Mouse (Mus musculus) neural tube, embryonic 13.5 days (tissue): ENCODE results near the gene Mrpl58. TPM values are rescaled to one million over a fixed set of nuclear protein-coding genes. Genes with fewer than 3 reads are reported as not detected.
"Not testable (repeated sequence)": the region's sequence is repeated elsewhere in the genome, so short reads cannot be mapped to it uniquely, and the experiment has no call there.

Source experiments
- ATAC-seq: fragments of 200-750 bp; cut with Nextera tagmentation; 2 replicates; pipeline ENCODE4 v1.8.0; 2017; ENCODE audit warnings: low read depth, mild to moderate bottlenecking, moderate TSS enrichment, moderate library complexity
- H3K27ac ChIP-seq: fragments of 300-500 bp; sonication (generic); replicated peaks from 2 replicates; pipeline ENCODE4 v1.5.1; 2015; ENCODE audit warnings: moderate library complexity, mild to moderate bottlenecking, inconsistent platforms
- H3K27me3 ChIP-seq: fragments of 300-500 bp; sonication (generic); 2 replicates; pipeline ENCODE4 v1.6.1; 2015; ENCODE audit warnings: mild to moderate bottlenecking, inconsistent platforms
- H3K36me3 ChIP-seq: fragments of 300-500 bp; sonication (generic); 2 replicates; pipeline ENCODE4 v1.6.1; 2015; ENCODE audit warnings: mild to moderate bottlenecking, inconsistent platforms
- H3K4me1 ChIP-seq: fragments of 300-500 bp; sonication (generic); replicated peaks from 2 replicates; pipeline ENCODE4 v1.6.1; 2015; ENCODE audit warnings: inconsistent platforms
- H3K4me2 ChIP-seq: fragments of 300-500 bp; sonication (generic); 2 replicates; pipeline ENCODE4 v1.6.1; 2015; ENCODE audit warnings: inconsistent platforms, mild to moderate bottlenecking, moderate library complexity
- H3K4me3 ChIP-seq: fragments of 300-500 bp; sonication (generic); 2 replicates; pipeline ENCODE4 v1.5.1; 2015; ENCODE audit warnings: mild to moderate bottlenecking, inconsistent platforms
- H3K9ac ChIP-seq: fragments of 300-500 bp; sonication (generic); 2 replicates; pipeline ENCODE4 v1.6.1; 2015; ENCODE audit warnings: moderate library complexity, mild to moderate bottlenecking, inconsistent platforms
- H3K9me3 ChIP-seq: fragments of 300-500 bp; sonication (generic); 2 replicates; pipeline ENCODE4 v1.6.1; 2016; ENCODE audit warnings: inconsistent platforms
- WGBS: fragments of 180-500 bp; shearing (Covaris S2); methylation state at CpG from one replicate; pipeline ENCODE4 v1.1.7; 2015; 5-methylcytosine and 5-hydroxymethylcytosine counted together
- microRNA-seq: library from miRNA; unstranded; fragments of <30 nt; microRNA quantifications from one replicate; pipeline ENCODE4, GENCODE M21; 2016
- polyA plus RNA-seq: library from polyadenylated mRNA; unstranded; fragments of >200 nt; fragmentation: Nextera tagmentation; extraction: Ambion mirVana; gene quantifications from 2 replicates; pipeline ENCODE4 v1.2.1, GENCODE M21; 2015

The Mrpl58 gene
- polyA plus RNA-seq, 1 experiment from 2014 or later, result 203 TPM

DNA sequence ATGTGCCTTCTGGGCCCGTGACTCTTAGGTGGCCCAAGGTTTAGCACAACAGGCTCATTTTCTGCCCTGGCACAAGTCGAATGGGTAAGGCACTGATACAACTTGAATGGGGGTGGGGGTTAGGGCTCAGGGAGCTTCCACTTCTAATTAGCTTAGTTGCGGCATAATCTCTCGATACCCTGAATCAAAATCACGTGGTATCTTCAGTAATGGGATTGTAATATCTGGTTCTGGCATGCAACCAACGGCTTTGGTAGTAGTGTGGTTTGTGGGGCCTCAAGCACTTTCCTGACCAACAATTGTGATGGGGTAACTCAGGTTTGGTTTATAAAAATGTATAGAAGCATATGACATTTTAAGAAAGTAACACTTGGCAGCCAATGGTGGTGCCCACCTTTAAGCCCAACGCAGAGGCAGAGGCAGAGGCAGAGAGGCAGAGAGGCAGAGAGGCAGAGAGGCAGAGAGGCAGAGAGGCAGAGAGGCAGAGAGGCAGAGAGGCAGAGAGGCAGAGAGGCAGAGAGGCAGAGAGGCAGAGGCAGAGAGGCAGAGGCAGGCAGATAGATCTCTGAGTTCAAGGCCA is 48.8 kb downstream of the Mrpl58 start:
- Histone ChIP-seq H3K4me1 (peaks cover 2% of the 10 kb centered on the region; the same call in 1 of the 2 replicates), H3K27ac (no peak overlapping the region), H3K9ac (no peak overlapping the region), H3K36me3 (no peaks in the 10 kb centered on the region), H3K27me3 (no peaks in the 10 kb centered on the region), H3K9me3 (no peaks in the 10 kb centered on the region), H3K4me2 (no peak overlapping the region), H3K4me3 (no peak overlapping the region)
- WGBS, result 84% methylated on average over 7 of the region's 7 CpGs
- no peak for ATAC-seq

DNA sequence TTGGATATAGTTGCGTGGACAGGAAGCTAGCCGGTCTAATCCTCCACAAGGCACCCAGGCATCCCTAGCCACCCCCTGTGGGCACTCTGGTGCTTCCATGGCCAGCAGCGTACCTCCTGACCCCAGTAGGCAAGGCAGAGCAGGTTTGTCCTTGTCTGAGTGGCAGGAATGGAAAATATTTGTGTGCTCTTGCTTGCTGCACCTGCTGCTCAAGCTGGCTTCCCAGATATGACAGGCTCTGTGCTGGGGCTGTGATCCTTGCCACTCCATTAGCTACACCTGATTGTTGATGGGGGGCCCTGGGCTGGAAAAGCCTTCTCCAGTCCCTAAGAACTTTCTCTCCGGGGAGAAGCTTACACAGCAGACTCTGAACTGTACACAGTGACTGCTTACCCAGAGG is 49.8 kb downstream of the Mrpl58 start:
- Histone ChIP-seq H3K36me3 (no peaks in the 10 kb centered on the region), H3K9ac (no peak overlapping the region), H3K27me3 (no peaks in the 10 kb centered on the region), H3K27ac (no peak overlapping the region), H3K4me3 (no peak overlapping the region), H3K4me1 (peaks cover 5% of the 10 kb centered on the region; the same call in 1 of the 2 replicates), H3K9me3 (no peaks in the 10 kb centered on the region), H3K4me2 (no peak overlapping the region)
- whole genome bisulfite sequencing, result 82% methylated on average over 4 of the region's 4 CpGs
- ATAC-seq, result no peak

DNA sequence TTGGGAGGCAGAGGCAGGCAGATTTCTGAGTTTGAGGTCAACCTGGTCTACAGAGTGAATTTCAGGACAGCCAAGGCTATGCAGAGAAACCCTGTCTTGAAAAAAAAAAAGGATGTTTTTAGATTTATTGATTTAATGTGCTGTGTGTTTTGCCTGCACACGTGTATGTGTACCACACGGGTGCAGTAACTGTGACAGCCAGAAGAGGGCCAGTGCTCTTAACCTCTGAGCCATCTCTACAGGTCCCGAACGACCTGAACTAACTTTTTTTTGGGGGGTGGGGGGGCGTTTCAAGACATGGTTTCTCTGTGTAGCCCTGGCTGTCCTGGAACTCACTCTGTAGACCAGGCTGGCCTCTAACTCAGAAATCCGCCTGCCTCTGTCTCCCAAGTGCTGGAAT is 51.3 kb downstream of the Mrpl58 start:
- not testable (repeated sequence) for H3K9ac ChIP-seq, ATAC-seq

DNA sequence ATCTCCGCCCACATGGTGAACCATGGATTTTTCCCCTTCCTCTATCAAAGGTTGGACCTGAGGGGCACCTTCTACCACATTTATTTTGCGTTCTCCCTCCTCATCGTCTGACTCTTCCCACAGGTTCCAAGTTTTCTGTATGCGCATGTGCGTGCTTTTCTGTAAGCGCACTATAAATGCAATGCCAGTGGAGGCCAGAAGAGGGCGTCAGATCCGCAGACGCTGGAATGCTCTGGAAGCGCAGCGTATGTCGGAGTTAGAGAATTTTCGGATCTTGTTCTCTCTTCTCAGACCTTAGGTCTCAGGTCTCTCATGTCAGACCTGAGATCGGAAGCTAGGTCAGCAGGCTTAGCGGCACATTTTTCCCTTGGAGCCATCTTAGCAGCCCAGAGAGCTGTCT is 52.1 kb downstream of the Mrpl58 start:
- no peak overlapping the region for H3K4me2 ChIP-seq
- no peak overlapping the region for H3K9ac ChIP-seq
- no peaks in the 10 kb centered on the region for H3K36me3 ChIP-seq
- H3K27ac ChIP-seq, result no peak overlapping the region
- no peak for ATAC-seq
- peaks cover 5% of the 10 kb centered on the region; the same call in 1 of the 2 replicates for H3K4me1 ChIP-seq
- no peaks in the 10 kb centered on the region for H3K9me3 ChIP-seq
- H3K27me3 ChIP-seq, result no peaks in the 10 kb centered on the region
- 88% methylated on average over 15 of the region's 15 CpGs for WGBS
- no peak overlapping the region for H3K4me3 ChIP-seq

More for the DNA sequence above, 51.3 kb downstream of the Mrpl58 start:
- H3K27me3 ChIP-seq, H3K4me3 ChIP-seq, H3K4me2 ChIP-seq, H3K27ac ChIP-seq, H3K36me3 ChIP-seq, H3K9me3 ChIP-seq, H3K4me1 ChIP-seq: not testable (repeated sequence)
- WGBS, result 82% methylated on average over 6 of the region's 6 CpGs

DNA sequence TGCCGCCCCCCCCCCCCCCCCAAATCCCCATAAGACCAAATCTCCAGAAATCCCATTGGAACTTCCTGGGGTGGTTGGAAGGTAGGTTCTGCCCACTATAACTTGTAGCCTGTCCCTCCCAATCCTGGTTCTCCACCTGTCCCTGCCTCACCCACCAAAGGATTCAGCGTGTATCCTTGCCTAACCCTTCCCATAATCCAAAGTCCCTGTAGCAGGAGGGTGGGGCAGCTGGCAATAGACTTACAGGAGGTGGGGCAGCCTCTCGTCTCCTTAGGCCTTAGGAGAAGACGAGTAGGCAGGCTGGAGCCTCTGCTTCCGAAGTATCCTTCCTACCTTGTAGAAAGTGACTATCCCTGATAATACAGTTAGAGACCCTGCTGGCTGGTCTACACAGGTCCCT is 52.6 kb downstream of the Mrpl58 start:
- Histone ChIP-seq H3K4me2 (no peak overlapping the region), H3K27ac (no peak overlapping the region), H3K4me1 (peaks cover 5% of the 10 kb centered on the region; the same call in 1 of the 2 replicates), H3K36me3 (no peaks in the 10 kb centered on the region), H3K9ac (no peak overlapping the region), H3K4me3 (no peak overlapping the region), H3K9me3 (no peaks in the 10 kb centered on the region), H3K27me3 (0 out of 2 replicates have a peak, but pooled peaks cover 4% of the 10 kb centered on the region)
- WGBS, result 93% methylated on average over 5 of the region's 5 CpGs
- ATAC-seq, result no peak

DNA sequence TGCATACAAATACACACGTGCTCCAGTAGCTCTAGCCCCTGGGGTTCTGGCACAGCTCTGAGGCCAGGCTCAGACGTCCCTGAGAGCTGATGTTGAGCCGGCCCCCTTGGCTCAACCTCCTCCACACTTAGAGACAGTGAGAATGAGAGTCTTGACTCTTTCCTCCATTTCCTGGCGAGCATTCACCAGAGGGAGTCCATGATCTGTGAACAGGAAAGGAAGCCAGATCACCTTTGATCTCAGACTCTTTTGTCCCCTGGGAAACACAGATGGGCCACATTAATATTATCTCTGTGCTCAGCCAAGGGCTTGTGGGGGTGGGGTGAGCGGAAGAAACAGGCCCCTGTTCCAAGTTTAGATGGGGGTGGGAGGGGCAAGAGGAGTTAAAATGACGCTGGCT is 53.9 kb downstream of the Mrpl58 start:
- H3K27ac ChIP-seq, result no peak overlapping the region
- WGBS, result 38% methylated on average over 6 of the region's 6 CpGs
- peaks cover 10% of the 10 kb centered on the region; the same call in 1 of the 2 replicates for H3K27me3 ChIP-seq
- H3K4me2 ChIP-seq, result no peak overlapping the region
- no peak for ATAC-seq
- H3K9ac ChIP-seq, result no peak overlapping the region
- no peak overlapping the region for H3K4me3 ChIP-seq
- no peaks in the 10 kb centered on the region for H3K36me3 ChIP-seq
- H3K4me1 ChIP-seq, result peaks cover 7% of the 10 kb centered on the region; the same call in 1 of the 2 replicates
- H3K9me3 ChIP-seq, result no peaks in the 10 kb centered on the region

DNA sequence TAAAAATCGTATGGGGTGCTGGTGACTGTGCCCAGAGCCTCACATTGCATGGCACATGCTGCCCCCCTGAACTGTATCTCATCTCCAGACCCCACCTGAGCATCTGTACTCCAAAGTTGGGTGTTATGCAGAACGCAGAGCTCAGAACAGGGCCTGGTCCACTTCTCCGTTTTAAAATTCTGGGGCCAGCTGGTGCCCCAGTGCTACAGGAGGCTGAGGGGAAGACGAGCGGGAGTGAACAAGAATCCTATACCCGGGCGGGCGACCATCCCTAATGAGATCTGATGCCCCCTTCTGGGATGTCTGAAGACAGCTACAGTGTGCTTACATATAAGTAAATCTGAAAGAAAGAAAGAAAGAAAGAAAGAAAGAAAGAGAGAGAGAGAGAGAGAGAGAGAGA is 57.4 kb downstream of the Mrpl58 start:
- no peaks in the 10 kb centered on the region for H3K9me3 ChIP-seq
- peaks cover 10% of the 10 kb centered on the region; the same call in 1 of the 2 replicates for H3K4me1 ChIP-seq
- H3K27me3 ChIP-seq, result peaks cover 13% of the 10 kb centered on the region; the same call in 1 of the 2 replicates
- H3K9ac ChIP-seq, result no peak overlapping the region
- no peak overlapping the region for H3K27ac ChIP-seq
- no peak for ATAC-seq
- H3K36me3 ChIP-seq, result no peaks in the 10 kb centered on the region
- WGBS, result 28% methylated on average over 8 of the region's 8 CpGs
- no peak overlapping the region for H3K4me2 ChIP-seq
- no peak overlapping the region for H3K4me3 ChIP-seq

DNA sequence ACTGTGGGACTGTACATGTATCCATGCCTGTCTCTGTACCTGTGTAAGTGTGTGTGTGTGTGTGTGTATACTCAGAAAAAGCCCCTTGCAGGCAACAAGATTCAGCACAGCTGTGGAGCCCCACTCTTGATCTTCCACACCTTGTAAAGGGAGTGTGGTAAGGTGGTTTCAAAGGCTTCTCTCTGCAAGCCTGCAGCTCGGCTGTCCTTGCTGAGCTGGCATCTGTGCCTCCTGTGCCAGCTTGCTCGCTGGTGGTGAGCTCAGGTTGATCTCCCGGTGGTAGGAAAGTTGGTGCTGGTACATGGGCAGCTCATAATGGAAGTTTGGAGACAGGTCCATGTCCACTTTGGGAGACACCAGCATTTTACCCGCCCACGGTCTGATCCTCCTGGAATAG is 58.3 kb downstream of the Mrpl58 start:
- peaks cover 13% of the 10 kb centered on the region; the same call in 1 of the 2 replicates for H3K27me3 ChIP-seq
- H3K4me3 ChIP-seq, result no peak overlapping the region
- no peaks in the 10 kb centered on the region for H3K9me3 ChIP-seq
- WGBS, result 71% methylated on average over 5 of the region's 5 CpGs
- no peak for ATAC-seq
- no peak overlapping the region for H3K4me2 ChIP-seq
- no peak overlapping the region for H3K27ac ChIP-seq
- H3K4me1 ChIP-seq, result peaks cover 10% of the 10 kb centered on the region; the same call in 1 of the 2 replicates
- no peaks in the 10 kb centered on the region for H3K36me3 ChIP-seq
- H3K9ac ChIP-seq, result no peak overlapping the region

Small RNAs within 50 kb of the gene (microRNA-seq; reads per million reads assigned to microRNA genes)
- gene Mir3968, result 0.44 reads per million

Other genes starting within 250 kb of the Mrpl58 start
- 50.6 and 58.1 TPM in 2 replicates for gene Slc9a3r1, start 240.4 kb upstream of the Mrpl58 start, polyA plus RNA-seq
- gene Tmem104, start 216.3 kb upstream of the Mrpl58 start, polyA plus RNA-seq, result 11.6 and 11.8 TPM in 2 replicates
- 16.3 and 24.1 TPM in 2 replicates for gene Nat9, start 215.9 kb upstream of the Mrpl58 start, polyA plus RNA-seq
- gene Grin2c, start 136.5 kb upstream of the Mrpl58 start, polyA plus RNA-seq, result 0.55 and 0.57 TPM in 2 replicates
- 19.4 and 20.4 TPM in 2 replicates for gene Fdxr, start 126.7 kb upstream of the Mrpl58 start, polyA plus RNA-seq
- 0.65 and 1.1 TPM in 2 replicates for gene Fads6, start 106.1 kb upstream of the Mrpl58 start, polyA plus RNA-seq
- not detected in 2 replicates for gene Otop2, start 96.6 kb upstream of the Mrpl58 start, polyA plus RNA-seq
- gene Ush1g, start 81.7 kb upstream of the Mrpl58 start, polyA plus RNA-seq, result 0.14 and 0.18 TPM in 2 replicates
- gene Otop3, start 69.0 kb upstream of the Mrpl58 start, polyA plus RNA-seq, result 1.4 and 2.1 TPM in 2 replicates
- 41.5 and 44.6 TPM in 2 replicates for gene Hid1, start 36.0 kb upstream of the Mrpl58 start, polyA plus RNA-seq
- gene Cdr2l, start 21.8 kb upstream of the Mrpl58 start, polyA plus RNA-seq, result 23.7 and 24.1 TPM in 2 replicates
- gene Atp5h, start 16.2 kb downstream of the Mrpl58 start, polyA plus RNA-seq, result 920 and 1,025 TPM in 2 replicates
- 22.9 and 23.5 TPM in 2 replicates for gene Kctd2, start 16.4 kb downstream of the Mrpl58 start, polyA plus RNA-seq
- gene Trim80, start 36.8 kb downstream of the Mrpl58 start, polyA plus RNA-seq, result not detected in 2 replicates
- gene Slc16a5, start 58.7 kb downstream of the Mrpl58 start, polyA plus RNA-seq, result 0.20 TPM in 1 of 2 replicates, not detected in the other
- gene Armc7, start 71.9 kb downstream of the Mrpl58 start, polyA plus RNA-seq, result 13.1 and 14.4 TPM in 2 replicates
- 95.6 and 96.7 TPM in 2 replicates for gene Nt5c, start 88.1 kb downstream of the Mrpl58 start, polyA plus RNA-seq
- gene Jpt1, start 110.6 kb downstream of the Mrpl58 start, polyA plus RNA-seq, result 1,262 and 1,276 TPM in 2 replicates
- gene Sumo2, start 132.5 kb downstream of the Mrpl58 start, polyA plus RNA-seq, result 1,158 and 1,175 TPM in 2 replicates
- gene Nup85, start 160.7 kb downstream of the Mrpl58 start, polyA plus RNA-seq, result 99.8 and 119 TPM in 2 replicates
- gene Mrps7, start 200.2 kb downstream of the Mrpl58 start, polyA plus RNA-seq, result 73.9 and 91.8 TPM in 2 replicates
- gene Gga3, start 200.3 kb downstream of the Mrpl58 start, polyA plus RNA-seq, result 36.1 and 36.4 TPM in 2 replicates
- gene Mif4gd, start 209.2 kb downstream of the Mrpl58 start, polyA plus RNA-seq, result 12.0 and 12.5 TPM in 2 replicates
- gene Slc25a19, start 224.5 kb downstream of the Mrpl58 start, polyA plus RNA-seq, result 33.0 and 37.5 TPM in 2 replicates